Mouse (Mus musculus) ZHBTc4 (cell line): ENCODE measurements around the gene Apobec3.
A peak's percentile ranks its signal among the peaks of the same experiment; 100 is the strongest.

ENCODE experiments used
- DNase-seq: peaks from one replicate; pipeline ENCODE4 v3.0.0-alpha.2; 2011; ENCODE audit warnings: low read depth, low spot score

Gene Apobec3

GRCm38 (mm10) chr15:79891436-79892212, at the start of gene Apobec3:
Apobec3 (plus strand) TSS chr15:79891659.
- peak; percentile 90 for DNase-seq

- DNase-seq = peak; percentile 55
Observed at GRCm38 (mm10) chr15:79842985-79843384, 48.5 kb upstream of the Apobec3 start.

GRCm38 (mm10) chr15:79845986-79846385, 45.5 kb upstream of the Apobec3 start:
- no peak for DNase-seq

- peak; percentile 95 for DNase-seq
Observed at GRCm38 (mm10) chr15:79847100-79847499, 44.4 kb upstream of the Apobec3 start.

GRCm38 (mm10) chr15:79850143-79850542, 41.3 kb upstream of the Apobec3 start:
- DNase-seq = no peak

GRCm38 (mm10) chr15:79858979-79859378, 32.5 kb upstream of the Apobec3 start:
- no peak for DNase-seq

GRCm38 (mm10) chr15:79859821-79860220, 31.6 kb upstream of the Apobec3 start:
- peak; percentile 64 for DNase-seq

GRCm38 (mm10) chr15:79867260-79868002, 24.0 kb upstream of the Apobec3 start:
- peak; percentile 59 for DNase-seq

- no peak for DNase-seq
Observed at GRCm38 (mm10) chr15:79873545-79873944, 17.9 kb upstream of the Apobec3 start.

- peak; percentile 51 for DNase-seq
Observed at GRCm38 (mm10) chr15:79873995-79874394, 17.5 kb upstream of the Apobec3 start.

GRCm38 (mm10) chr15:79875261-79875995, 16.0 kb upstream of the Apobec3 start:
- DNase-seq = peak; percentile 55

GRCm38 (mm10) chr15:79878725-79879136, 12.7 kb upstream of the Apobec3 start:
- peak; percentile 86 for DNase-seq

GRCm38 (mm10) chr15:79879319-79879718, 12.1 kb upstream of the Apobec3 start:
- peak; percentile 63 for DNase-seq

GRCm38 (mm10) chr15:79880477-79880876, 11.0 kb upstream of the Apobec3 start:
- no peak for DNase-seq

- DNase-seq = peak; percentile 57
Observed at GRCm38 (mm10) chr15:79882623-79883267, 8.7 kb upstream of the Apobec3 start.

- peak; percentile 95 for DNase-seq
Observed at GRCm38 (mm10) chr15:79883352-79883822, 8.1 kb upstream of the Apobec3 start.

GRCm38 (mm10) chr15:79884820-79885219, 6.6 kb upstream of the Apobec3 start:
- DNase-seq = no peak

GRCm38 (mm10) chr15:79892213-79892541, 718 bp downstream of the Apobec3 start:
- DNase-seq = peak; percentile 67

- peak; percentile 57 for DNase-seq
Observed at GRCm38 (mm10) chr15:79892995-79893823, 1.8 kb downstream of the Apobec3 start.

- DNase-seq = no peak
Observed at GRCm38 (mm10) chr15:79893824-79894123, 2.3 kb downstream of the Apobec3 start.

GRCm38 (mm10) chr15:79894343-79894742, 2.9 kb downstream of the Apobec3 start:
- DNase-seq = no peak
